Mouse (Mus musculus): ENCODE data around the gene Cabcoco1.

Gene Cabcoco1

GRCm38 (mm10) chr10:68541139-68541942 is at the start of gene Cabcoco1:
Gene Cabcoco1, minus strand, starts transcription at chr10:68541896.
- peak; percentile 75 for DNase-seq (ENCODE audit: low spot score)

DNA sequence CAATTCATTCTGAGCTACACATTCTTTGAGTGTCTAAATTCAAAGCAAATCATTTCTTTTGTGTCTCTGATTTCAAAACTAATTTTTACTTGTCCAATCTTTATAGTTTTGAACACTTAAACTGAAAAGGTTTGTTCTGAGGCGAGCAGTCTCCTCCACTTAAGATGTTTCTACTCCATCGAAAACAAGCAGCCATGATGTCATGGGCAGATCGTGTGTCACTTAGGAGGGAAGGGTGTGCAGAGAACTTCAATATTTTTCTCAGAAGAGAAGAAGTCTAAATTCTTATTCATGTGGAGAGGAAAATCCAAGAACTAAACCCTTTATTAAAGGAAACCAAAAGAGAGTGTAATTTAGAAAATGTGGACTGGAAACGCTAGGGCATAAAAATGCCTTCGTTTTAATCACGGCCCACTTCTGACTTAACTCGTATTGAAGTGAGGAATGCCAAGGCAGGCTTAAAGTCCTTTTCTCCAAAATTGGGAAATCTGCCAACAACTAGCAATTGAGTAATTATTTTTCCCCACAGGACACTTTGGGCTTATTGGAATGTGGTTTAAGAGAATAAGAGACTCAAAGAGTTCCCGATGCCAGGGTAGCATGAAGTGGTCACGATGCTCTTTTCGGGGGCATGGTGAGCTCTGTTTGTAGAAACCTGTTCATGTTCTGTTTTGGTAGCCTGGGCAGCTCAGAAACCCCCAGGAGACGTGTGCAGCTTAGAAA is 48.0 kb upstream of the Cabcoco1 start:
- DNase-seq (ENCODE audit: low spot score): no peak

GRCm38 (mm10) chr10:68587416-68588040 is 45.8 kb upstream of the Cabcoco1 start:
- no peak for DNase-seq (ENCODE audit: low spot score)

- no peak for DNase-seq (ENCODE audit: low spot score)
Observed at GRCm38 (mm10) chr10:68577321-68577720, 35.6 kb upstream of the Cabcoco1 start.

GRCm38 (mm10) chr10:68568172-68568571 is 26.5 kb upstream of the Cabcoco1 start:
- DNase-seq (ENCODE audit: low spot score): no peak

DNA sequence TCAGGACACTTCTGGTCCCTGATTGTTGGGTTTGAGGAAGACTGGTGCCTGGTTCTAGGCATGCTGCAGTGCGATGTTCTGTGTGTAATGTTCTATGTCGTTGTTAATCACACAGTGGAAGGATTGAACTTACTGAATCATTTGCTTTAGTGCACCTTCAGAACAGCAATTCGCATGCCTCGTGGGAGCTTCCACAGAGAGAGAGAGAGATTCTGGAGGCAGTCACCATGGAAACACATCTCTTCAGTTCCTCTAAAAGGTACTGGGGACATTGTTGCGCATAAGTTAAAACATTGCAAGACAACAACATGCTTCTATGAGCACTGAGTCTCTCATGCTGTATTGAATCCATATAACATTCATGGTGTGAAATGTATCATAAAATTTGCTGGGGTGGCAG is 20.6 kb upstream of the Cabcoco1 start:
- no peak for DNase-seq (ENCODE audit: low spot score)

DNA sequence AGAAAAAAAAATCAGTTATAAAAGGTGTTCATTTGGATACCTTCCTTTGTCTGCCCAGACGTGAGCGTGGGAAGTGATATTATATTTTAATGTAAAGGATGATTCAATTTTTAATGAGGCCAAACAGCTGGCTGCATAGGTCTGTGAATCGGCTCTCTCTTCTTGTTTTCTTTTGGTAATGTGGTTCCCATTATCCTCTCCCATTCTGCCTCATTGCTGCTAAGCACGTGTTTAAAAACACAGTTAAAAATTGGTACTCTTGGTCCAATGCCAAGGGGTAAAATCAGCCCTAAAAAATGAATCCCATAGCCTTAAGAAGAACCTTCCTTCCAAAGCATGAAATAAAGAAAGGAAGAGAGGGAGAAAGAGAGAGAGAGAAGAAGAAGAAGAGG is 17.1 kb upstream of the Cabcoco1 start:
- peak; percentile 22 for DNase-seq (ENCODE audit: low spot score)

DNA sequence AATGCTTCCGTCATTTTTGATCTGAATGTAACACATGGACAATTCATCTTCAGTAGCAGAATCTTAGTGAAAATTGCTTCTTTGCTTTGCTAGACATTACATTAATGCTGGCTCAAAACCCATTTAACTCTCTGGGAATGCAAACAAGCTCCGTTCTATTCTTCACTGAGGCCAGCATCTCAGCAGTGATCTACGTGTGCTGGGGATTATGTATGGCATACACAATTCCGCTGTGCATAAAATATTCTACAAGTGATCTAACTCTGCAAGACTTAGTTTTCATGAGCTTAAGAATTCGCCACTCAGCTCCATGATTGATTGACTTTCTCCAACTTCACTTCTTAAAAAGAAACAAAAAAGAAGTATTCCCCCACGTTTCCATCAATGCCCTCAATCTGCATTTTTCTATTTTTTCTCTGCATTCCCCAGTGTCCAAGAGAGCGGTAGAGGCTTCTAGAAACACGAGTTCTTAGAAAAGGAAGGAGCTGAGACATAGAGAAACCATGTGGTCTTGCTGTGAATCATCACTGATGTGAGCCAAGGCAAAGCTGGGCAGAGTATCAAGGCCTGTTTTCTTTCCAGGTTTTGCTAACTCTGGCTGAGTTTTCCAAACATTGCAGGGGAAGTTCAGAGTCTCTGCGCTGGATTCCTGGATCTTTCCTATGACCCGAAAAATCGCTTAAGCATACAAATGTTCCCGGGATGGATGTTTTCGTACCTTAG is 16.6 kb upstream of the Cabcoco1 start:
- peak; percentile 36 for DNase-seq (ENCODE audit: low spot score)

- no peak for DNase-seq (ENCODE audit: low spot score)
Observed at GRCm38 (mm10) chr10:68553677-68554076, 12.0 kb upstream of the Cabcoco1 start.

DNA sequence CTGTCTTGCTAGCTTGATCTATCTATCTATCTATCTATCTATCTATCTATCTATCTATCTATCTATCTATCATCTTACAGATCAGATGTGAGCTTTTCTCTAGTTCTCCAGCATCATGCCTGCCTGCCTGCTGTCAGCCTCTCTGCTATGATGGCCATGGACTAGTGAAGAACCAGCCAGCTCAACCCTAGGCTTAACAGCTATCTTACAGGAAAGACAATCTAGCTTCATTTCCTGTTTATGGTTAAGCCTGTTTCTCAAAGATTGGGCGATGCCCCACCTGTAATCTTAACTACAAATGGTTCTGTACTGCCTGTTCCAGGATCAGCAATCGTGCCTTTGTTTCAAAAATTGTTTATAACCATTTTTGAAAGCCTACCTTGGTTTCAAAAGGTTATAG is 10.9 kb upstream of the Cabcoco1 start:
- DNase-seq (ENCODE audit: low spot score): no peak

- DNase-seq (ENCODE audit: low spot score): no peak
Observed at GRCm38 (mm10) chr10:68551316-68551715, 9.6 kb upstream of the Cabcoco1 start.

GRCm38 (mm10) chr10:68550668-68551267 is 9.1 kb upstream of the Cabcoco1 start:
- no peak for DNase-seq (ENCODE audit: low spot score)

- DNase-seq (ENCODE audit: low spot score): no peak
Observed at GRCm38 (mm10) chr10:68543107-68543506, 1.4 kb upstream of the Cabcoco1 start.

GRCm38 (mm10) chr10:68541943-68542420 is 286 bp upstream of the Cabcoco1 start:
- no peak for DNase-seq (ENCODE audit: low spot score)

GRCm38 (mm10) chr10:68540612-68541011 is 1.1 kb downstream of the Cabcoco1 start:
- DNase-seq (ENCODE audit: low spot score): peak; percentile 40

DNA sequence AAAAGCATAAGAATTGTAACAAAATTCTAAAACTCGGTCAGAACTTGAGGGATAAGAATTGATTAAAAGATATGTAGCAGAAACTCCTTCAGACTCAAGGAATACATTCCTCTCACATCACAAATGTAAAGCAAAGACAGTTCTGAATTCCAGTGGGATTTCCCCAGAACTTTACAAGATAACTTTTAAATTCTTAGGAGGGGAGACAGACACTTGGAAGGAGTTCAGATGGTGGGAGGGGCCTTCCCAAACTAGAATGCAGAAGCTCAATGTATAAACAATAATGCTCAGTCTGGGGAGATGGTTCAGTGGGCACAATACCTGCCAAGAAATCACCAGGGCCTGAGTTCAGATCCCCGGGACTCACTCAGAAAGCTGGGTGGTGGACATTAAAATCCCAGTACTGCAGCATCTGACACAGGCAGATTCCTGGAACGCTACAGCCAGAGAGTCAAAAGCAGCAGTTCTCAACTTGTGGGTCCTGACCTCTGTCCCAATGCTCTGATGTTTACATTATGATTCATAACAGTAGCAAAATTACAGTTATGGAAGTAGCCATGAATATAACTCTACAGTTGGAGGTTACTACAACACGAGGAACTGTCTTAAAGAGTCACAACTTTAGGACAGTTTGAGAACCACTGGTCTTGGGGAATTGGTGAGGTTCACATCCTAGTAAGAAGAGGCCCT is 4.3 kb downstream of the Cabcoco1 start:
- no peak for DNase-seq (ENCODE audit: low spot score)

- no peak for DNase-seq (ENCODE audit: low spot score)
Observed at GRCm38 (mm10) chr10:68529364-68530049, 12.2 kb downstream of the Cabcoco1 start.

- peak; percentile 19 for DNase-seq (ENCODE audit: low spot score)
Observed at GRCm38 (mm10) chr10:68528958-68529357, 12.7 kb downstream of the Cabcoco1 start.

- no peak for DNase-seq (ENCODE audit: low spot score)
Observed at GRCm38 (mm10) chr10:68522106-68522505, 19.6 kb downstream of the Cabcoco1 start.

DNA sequence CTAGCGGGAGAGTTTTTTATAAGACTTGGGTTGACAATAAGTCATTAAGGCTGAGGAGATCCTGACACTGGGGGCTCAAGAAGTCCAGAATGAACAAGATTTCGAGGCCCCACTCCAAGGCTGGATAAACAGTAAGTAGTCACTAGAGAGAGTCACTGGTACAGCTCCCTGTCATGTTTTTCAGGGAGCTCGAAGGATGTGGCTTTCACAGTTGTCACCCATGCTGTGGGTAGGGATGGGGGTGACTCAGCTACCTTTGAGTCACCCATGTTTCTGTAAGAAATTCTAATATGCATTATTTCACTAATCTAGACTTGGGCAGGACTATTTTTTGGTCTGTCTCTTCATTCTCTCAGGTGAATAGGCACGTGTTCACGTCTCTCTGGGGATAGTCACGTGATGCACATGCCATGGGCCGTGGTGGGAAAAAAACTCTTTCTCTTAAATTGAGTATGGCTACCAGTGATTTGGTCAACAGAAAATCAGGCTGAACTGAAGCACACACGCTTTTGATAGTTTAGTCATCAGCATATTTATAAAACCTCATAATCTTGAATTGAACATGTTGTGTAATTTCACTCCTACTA is 29.2 kb downstream of the Cabcoco1 start:
- no peak for DNase-seq (ENCODE audit: low spot score)

Measured in embryo, embryonic 10.5 days (tissue).